Mouse (Mus musculus): ENCODE results near the gene Olfr728. TPM values are rescaled to one million over a fixed set of nuclear protein-coding genes. Genes with fewer than 3 reads are reported as not detected.

Gene Olfr728
- polyA plus RNA-seq (2012; ENCODE audit: insufficient read depth, insufficient read length, low replicate concordance, missing spikeins): not detected in 2 replicates

DNA sequence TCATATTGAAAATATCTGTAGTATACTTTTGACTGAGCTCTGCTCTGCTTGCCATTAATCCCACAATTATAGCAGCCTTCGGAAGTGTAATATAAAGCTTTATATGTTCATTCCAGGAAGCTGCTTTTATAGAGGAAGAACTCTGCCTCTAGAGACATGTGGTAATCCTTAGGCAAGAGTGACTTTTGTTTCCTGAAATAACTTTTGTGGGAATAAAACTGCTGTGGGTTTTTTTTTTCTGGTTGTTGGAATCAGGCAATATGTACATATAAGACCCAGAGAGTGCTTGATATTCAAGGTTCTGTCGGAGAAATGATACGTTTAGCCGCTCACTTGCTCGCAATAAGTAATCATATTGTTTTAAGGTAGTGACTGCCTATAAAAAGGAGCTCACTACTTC lies at the start of gene Olfr728:
Olfr728 (minus strand) TSS at position 101 of the 400 bp plus-strand sequence.
- H3K27ac ChIP-seq (ENCODE audit: insufficient read depth, low read depth, low read length): no peak within 1 kb of the TSS
- H3K4me1 ChIP-seq (ENCODE audit: control insufficient read depth, insufficient read depth, low read length): no peaks in the 10 kb centered on the region
- no peak for TF ChIP-seq CTCF (IDR thresholded peaks at IDR 0.05; ENCODE audit: insufficient read depth, low read depth, low read length)
- TF ChIP-seq POLR2A (IDR thresholded peaks at IDR 0.05; ENCODE audit: insufficient read depth, low read depth, low read length): no peak
- 89% methylated on average over 5 of the region's 5 CpGs for WGBS
- H3K4me3 ChIP-seq (ENCODE audit: insufficient read depth, low read depth, low read length): no peak within 1 kb of the TSS

DNA sequence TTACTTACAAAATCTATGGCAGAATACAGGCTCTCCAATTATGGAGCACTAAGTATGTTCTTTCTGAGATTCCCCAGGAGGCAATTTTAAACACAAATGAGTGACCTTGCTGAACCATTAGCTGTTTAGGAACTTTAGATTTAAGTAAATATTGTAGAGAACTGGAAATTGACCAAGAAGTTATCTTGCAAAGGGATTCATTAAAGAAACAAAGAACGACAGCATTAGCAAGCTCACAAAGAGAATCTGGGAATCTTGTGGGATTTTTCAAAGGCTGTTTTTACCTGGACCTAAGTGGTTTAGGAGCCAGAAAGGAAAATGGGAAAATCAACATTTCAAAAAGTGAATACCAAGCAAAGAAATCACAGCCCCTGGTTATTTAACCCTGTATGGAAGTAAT lies 45.6 kb upstream of the Olfr728 start, which contains the start of gene Olfr730:
Olfr730 (minus strand) TSS at position 101 of the 400 bp plus-strand sequence.
- Histone ChIP-seq H3K27ac (ENCODE audit: insufficient read depth, low read depth, low read length) (no peak within 1 kb of the TSS), H3K4me3 (ENCODE audit: insufficient read depth, low read depth, low read length) (no peak within 1 kb of the TSS), H3K4me1 (ENCODE audit: control insufficient read depth, insufficient read depth, low read length) (no peaks in the 10 kb centered on the region)
- TF ChIP-seq POLR2A (IDR thresholded peaks at IDR 0.05; ENCODE audit: insufficient read depth, low read depth, low read length) (no peak), CTCF (IDR thresholded peaks at IDR 0.05; ENCODE audit: insufficient read depth, low read depth, low read length) (no peak)
- 38% methylated on average over 1 of the region's 1 CpGs for WGBS

DNA sequence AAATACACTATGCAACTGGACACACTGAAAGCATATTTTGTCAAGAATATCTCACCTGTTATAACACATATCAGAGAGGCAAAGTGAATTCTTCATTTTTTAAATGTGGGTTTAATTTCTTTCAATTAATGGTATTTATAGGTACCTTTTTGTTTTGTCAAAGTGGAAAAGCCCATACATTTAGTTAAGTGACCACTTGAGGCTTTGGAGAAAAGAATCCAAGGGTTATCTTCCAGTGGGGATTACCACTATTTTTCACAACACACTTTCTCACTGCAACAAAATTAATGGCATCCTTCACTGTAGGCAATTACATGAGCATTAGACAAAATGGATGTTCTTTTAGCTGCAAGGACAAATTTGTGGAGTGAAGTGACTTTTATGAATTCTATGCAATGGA lies 10.3 kb upstream of the Olfr728 start, which contains the start of gene Olfr729:
Olfr729 (minus strand) TSS at position 101 of the 400 bp plus-strand sequence.
- Histone ChIP-seq H3K4me3 (ENCODE audit: insufficient read depth, low read depth, low read length) (no peak within 1 kb of the TSS), H3K4me1 (ENCODE audit: control insufficient read depth, insufficient read depth, low read length) (no peaks in the 10 kb centered on the region), H3K27ac (ENCODE audit: insufficient read depth, low read depth, low read length) (no peak within 1 kb of the TSS)
- no peak for TF ChIP-seq POLR2A (IDR thresholded peaks at IDR 0.05; ENCODE audit: insufficient read depth, low read depth, low read length)
- TF ChIP-seq CTCF (IDR thresholded peaks at IDR 0.05; ENCODE audit: insufficient read depth, low read depth, low read length): no peak

DNA sequence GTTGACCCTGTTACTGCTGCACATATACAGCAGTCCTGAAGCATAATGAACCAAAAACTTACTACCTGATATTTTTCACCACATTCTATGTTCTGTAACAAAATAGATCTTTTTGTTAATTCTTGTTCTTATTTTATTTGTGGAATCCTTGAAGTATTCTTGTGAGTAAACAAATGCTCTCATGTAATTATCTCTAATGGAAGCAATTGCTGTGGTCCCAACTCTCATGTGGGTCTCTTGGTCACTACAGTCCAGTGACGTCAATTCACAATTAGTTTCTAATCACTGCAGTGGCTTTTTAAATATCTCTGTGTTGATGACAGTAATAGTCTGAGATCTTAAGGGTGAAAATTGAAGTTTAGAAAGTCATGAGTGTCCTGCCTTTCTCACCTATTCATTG lies 19.6 kb downstream of the Olfr728 start, which contains the start of gene Olfr727:
Olfr727 (plus strand) TSS at position 301 of the 400 bp plus-strand sequence.
- Histone ChIP-seq H3K4me1 (ENCODE audit: control insufficient read depth, insufficient read depth, low read length) (no peaks in the 10 kb centered on the region), H3K4me3 (ENCODE audit: insufficient read depth, low read depth, low read length) (no peak within 1 kb of the TSS), H3K27ac (ENCODE audit: insufficient read depth, low read depth, low read length) (no peak within 1 kb of the TSS)
- no peak for TF ChIP-seq POLR2A (IDR thresholded peaks at IDR 0.05; ENCODE audit: insufficient read depth, low read depth, low read length)
- TF ChIP-seq CTCF (IDR thresholded peaks at IDR 0.05; ENCODE audit: insufficient read depth, low read depth, low read length): no peak
- WGBS: 89% methylated on average over 1 of the region's 1 CpGs

DNA sequence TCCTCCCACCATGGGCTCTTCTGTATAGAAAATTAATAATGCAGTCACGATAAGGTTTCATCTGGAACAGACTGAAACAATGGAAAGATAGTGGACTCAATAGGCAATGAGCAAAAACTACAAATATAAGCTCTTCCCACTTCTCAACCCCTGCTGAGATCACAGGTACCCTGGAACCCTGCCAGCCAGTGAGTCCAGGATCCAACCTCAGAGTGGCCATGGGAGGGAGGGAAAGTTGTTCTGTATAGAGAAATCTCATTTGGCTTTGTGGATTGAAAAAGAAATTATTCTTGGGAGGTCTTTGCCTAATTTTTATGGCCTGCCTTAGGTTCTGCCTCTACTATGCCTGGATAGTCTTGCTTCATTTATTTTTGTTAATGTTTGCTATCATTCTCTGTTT lies 51.6 kb downstream of the Olfr728 start, which contains the start of gene Olfr726:
Olfr726 (minus strand) TSS at position 101 of the 400 bp plus-strand sequence.
- no peak within 1 kb of the TSS for H3K27ac ChIP-seq (ENCODE audit: insufficient read depth, low read depth, low read length)
- TF ChIP-seq POLR2A (IDR thresholded peaks at IDR 0.05; ENCODE audit: insufficient read depth, low read depth, low read length) (no peak), CTCF (IDR thresholded peaks at IDR 0.05; ENCODE audit: insufficient read depth, low read depth, low read length) (no peak)
- no peaks in the 10 kb centered on the region for H3K4me1 ChIP-seq (ENCODE audit: control insufficient read depth, insufficient read depth, low read length)
- H3K4me3 ChIP-seq (ENCODE audit: insufficient read depth, low read depth, low read length): no peak within 1 kb of the TSS
- 70% methylated on average over 1 of the region's 1 CpGs for WGBS

Other genes with a start within 250 kb of the Olfr728 start
- not detected in 2 replicates for gene Olfr722, start 240.7 kb downstream of the Olfr728 start, polyA plus RNA-seq (2012; ENCODE audit: insufficient read depth, insufficient read length, low replicate concordance, missing spikeins)
- gene Olfr723, start 210.9 kb downstream of the Olfr728 start, polyA plus RNA-seq (2012; ENCODE audit: insufficient read depth, insufficient read length, low replicate concordance, missing spikeins): not detected in 2 replicates
- gene Olfr724, start 179.4 kb downstream of the Olfr728 start, polyA plus RNA-seq (2012; ENCODE audit: insufficient read depth, insufficient read length, low replicate concordance, missing spikeins): not detected in 2 replicates
- not detected in 2 replicates for gene Olfr725, start 102.3 kb downstream of the Olfr728 start, polyA plus RNA-seq (2012; ENCODE audit: insufficient read depth, insufficient read length, low replicate concordance, missing spikeins)
- gene Olfr726, start 51.7 kb downstream of the Olfr728 start, polyA plus RNA-seq (2012; ENCODE audit: insufficient read depth, insufficient read length, low replicate concordance, missing spikeins): not detected in 2 replicates
- gene Olfr727, start 19.5 kb downstream of the Olfr728 start, polyA plus RNA-seq (2012; ENCODE audit: insufficient read depth, insufficient read length, low replicate concordance, missing spikeins): not detected in 2 replicates
- not detected in 2 replicates for gene Olfr729, start 10.2 kb upstream of the Olfr728 start, polyA plus RNA-seq (2012; ENCODE audit: insufficient read depth, insufficient read length, low replicate concordance, missing spikeins)
- gene Olfr730, start 45.5 kb upstream of the Olfr728 start, polyA plus RNA-seq (2012; ENCODE audit: insufficient read depth, insufficient read length, low replicate concordance, missing spikeins): not detected in 2 replicates
- not detected in 2 replicates for gene Olfr731, start 99.2 kb upstream of the Olfr728 start, polyA plus RNA-seq (2012; ENCODE audit: insufficient read depth, insufficient read length, low replicate concordance, missing spikeins)
- not detected in 2 replicates for gene Olfr732, start 141.5 kb upstream of the Olfr728 start, polyA plus RNA-seq (2012; ENCODE audit: insufficient read depth, insufficient read length, low replicate concordance, missing spikeins)
- gene Olfr733, start 158.8 kb upstream of the Olfr728 start, polyA plus RNA-seq (2012; ENCODE audit: insufficient read depth, insufficient read length, low replicate concordance, missing spikeins): not detected in 2 replicates
- gene Olfr734, start 184.1 kb upstream of the Olfr728 start, polyA plus RNA-seq (2012; ENCODE audit: insufficient read depth, insufficient read length, low replicate concordance, missing spikeins): not detected in 2 replicates
- gene Olfr735, start 206.2 kb upstream of the Olfr728 start, polyA plus RNA-seq (2012; ENCODE audit: insufficient read depth, insufficient read length, low replicate concordance, missing spikeins): not detected in 2 replicates
- gene Tlr11, start 215.2 kb upstream of the Olfr728 start, polyA plus RNA-seq (2012; ENCODE audit: insufficient read depth, insufficient read length, low replicate concordance, missing spikeins): not detected in 2 replicates
- not detected in 2 replicates for gene Olfr736, start 238.5 kb upstream of the Olfr728 start, polyA plus RNA-seq (2012; ENCODE audit: insufficient read depth, insufficient read length, low replicate concordance, missing spikeins)

All from olfactory bulb, adult 2 months (tissue).